Mouse (Mus musculus) layer of hippocampus, adult 9-11 months (tissue): ENCODE measurements around the gene Calca.
A peak's percentile ranks its signal among the peaks of the same experiment; 100 is the strongest.
"Not testable (repeated sequence)": the region's sequence is repeated elsewhere in the genome, so short reads cannot be mapped to it uniquely, and the experiment has no call there.

Source experiments
- DNase-seq: peaks from one replicate; pipeline ENCODE4 v3.0.0; 2022

The Calca gene

DNA sequence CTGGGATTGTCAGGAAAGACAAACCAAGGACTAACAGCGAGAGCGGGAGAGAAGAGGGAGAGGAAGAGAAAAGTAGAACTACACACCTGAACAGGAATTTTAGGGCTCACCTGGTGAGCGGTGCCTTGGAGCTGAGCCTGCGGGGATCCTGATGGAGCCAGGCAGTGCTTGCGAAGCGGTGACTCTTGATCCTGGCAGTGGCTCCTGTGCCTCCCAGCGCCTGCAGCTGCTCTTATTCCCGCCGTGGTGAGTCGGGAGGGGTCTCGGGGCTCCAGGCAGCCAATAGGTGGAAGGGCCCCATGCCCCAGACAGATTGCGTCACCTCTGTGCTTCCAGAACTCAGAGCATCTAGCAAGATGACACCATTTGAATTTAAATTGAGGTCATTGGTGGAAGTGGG lies at the start of gene Calca:
Gene Calca, minus strand, starts transcription at position 256 of the 400 bp plus-strand sequence.
- DNase-seq, result no peak

DNA sequence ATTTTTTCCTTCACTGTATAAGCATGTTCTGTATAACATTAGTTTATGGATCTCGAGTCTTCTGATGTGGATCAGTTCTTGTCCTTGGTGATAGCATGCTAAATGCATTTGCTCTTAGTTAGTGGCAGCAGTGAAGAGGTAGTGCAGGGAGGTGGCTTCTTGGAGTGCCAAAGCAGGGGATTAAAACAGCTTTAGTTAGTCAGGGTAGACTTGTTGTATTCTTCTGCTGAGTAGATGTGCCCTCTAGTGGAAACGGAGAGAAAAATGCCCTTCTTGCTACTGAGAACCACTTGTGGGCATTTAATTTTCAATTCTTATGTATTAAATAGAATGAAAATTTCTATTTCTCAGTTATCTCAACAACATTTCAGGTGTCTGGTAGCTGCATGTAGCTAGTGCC lies 36.5 kb upstream of the Calca start:
- peak; percentile 5 for DNase-seq

GRCm38 (mm10) chr7:114671405-114671804 lies 35.2 kb upstream of the Calca start:
- no peak for DNase-seq

- no peak for DNase-seq
These were observed 13.6 kb upstream of the Calca start for GRCm38 (mm10) chr7:114649730-114650129.

GRCm38 (mm10) chr7:114648791-114649190 lies 12.6 kb upstream of the Calca start:
- no peak for DNase-seq

DNA sequence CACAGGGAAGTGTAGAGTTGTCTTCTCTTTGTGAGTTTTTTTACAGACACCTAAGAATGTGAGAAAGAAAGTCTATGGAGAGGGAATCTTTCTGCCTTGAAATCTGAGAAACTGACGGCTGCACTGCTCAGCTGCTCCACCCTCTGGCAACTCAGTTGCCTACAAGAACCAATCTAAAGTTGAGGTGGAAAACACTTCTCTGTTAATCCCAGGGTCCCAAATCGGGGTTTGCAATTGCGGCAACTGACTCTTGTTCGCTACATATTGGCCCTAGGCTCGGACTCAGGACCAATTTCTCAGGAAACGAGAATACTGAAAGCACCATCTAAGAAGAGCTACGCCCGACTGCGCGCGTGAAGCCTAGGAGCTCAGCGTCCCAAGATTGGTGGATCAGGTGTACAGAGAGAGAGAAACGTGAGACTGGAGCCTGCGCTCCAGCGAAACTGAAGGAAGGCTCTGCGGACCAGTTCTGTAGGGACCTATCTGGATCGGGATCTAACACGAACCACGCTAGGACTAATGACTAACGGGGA lies 522 bp downstream of the Calca start:
- DNase-seq, result peak; percentile 6

DNA sequence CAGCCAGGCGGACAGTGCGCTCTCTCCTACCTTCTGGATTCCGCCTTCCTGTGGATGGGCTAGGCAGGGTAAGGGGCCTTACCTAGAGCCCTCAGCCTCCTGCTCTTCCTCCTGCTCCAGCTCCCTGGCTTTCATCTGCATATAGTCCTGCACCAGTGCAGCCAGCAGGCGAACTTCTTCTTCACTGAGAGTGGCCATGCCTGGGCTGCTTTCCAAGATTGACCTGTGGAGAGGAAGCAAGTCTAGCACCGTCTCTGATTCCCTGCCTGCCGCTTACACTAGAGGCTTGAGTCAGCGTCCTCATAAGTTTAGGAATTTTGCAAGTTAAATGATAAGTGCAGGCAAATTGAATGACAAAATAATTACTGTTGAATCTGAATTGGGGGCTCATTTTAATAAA lies 1.8 kb downstream of the Calca start:
- DNase-seq, result no peak

- no peak for DNase-seq
These were observed 10.2 kb downstream of the Calca start for GRCm38 (mm10) chr7:114625966-114626365.

DNA sequence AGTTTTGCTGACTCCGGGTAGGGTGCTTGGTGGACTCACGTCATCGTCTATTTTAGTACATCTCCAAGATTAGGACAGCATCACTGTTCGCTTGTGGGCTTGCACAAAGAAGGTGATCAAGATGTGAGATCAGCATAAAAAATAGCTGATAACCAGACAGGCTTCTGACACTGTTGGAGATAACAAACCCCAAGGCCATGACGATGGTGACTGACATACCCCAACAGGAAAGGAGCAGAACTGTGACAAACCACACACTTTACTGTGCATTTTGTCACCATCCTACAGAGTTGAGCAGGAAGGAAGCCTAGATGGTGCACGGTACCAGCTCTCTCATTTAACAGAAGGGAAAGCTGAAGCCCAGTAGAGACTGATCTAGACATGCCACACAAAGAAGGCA lies 19.4 kb downstream of the Calca start:
- no peak for DNase-seq

GRCm38 (mm10) chr7:114594391-114594790 lies 41.8 kb downstream of the Calca start:
- DNase-seq, result not testable (repeated sequence)

DNA sequence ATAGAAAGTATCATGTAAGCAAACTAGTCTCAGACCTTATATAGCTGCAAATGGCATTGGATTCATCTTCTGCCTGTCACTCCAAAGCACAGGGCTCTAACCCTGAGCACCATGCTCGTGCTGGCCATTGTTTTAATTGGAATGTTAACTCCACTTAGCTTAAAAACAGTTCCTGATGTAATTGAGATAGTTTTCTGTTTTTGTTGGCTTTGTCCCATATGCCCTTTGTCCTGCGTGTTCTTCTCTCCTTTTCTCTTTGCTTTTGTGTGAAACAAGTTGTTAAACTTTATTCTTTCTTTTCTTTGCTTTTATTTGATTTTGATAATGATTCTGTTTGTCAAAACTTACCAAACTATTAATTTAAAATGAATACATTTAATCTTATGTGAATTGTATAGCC lies 53.7 kb downstream of the Calca start:
- DNase-seq, result no peak
